Mouse (Mus musculus): ENCODE results near the gene H3f3a.

- TF ChIP-seq CTCF (IDR thresholded peaks at IDR 0.05; ENCODE audit: extremely low read depth, insufficient read depth, insufficient read length, insufficient replicate concordance) (no peak), POLR2A (IDR thresholded peaks at IDR 0.05; ENCODE audit: low read depth, low read length) (no peak)
Measured at GRCm38 (mm10) chr1:180837186-180837585, 23.4 kb upstream of the H3f3a start.

Measured in spleen, adult 2 months (tissue).